Mouse (Mus musculus) liver (tissue): Measurements from ENCODE around the gene Tcf20.
A peak's percentile ranks its signal among the peaks of the same experiment; 100 is the strongest.
"Not testable (repeated sequence)": the region's sequence is repeated elsewhere in the genome, so short reads cannot be mapped to it uniquely, and the experiment has no call there.

ENCODE experiments used
- DNase-seq: peaks from one replicate; pipeline ENCODE4 v3.0.0-alpha.2; 2020; ENCODE audit warnings: mixed read lengths

Tcf20 gene

GRCm38 (mm10) chr15:82898141-82898739, 89.4 kb downstream of the Tcf20 start:
- DNase-seq: no peak

GRCm38 (mm10) chr15:82896336-82896735, 91.3 kb downstream of the Tcf20 start:
- no peak for DNase-seq

- DNase-seq: no peak
Measured at GRCm38 (mm10) chr15:82890470-82890869, 97.2 kb downstream of the Tcf20 start.

GRCm38 (mm10) chr15:82889426-82889825, 98.2 kb downstream of the Tcf20 start:
- no peak for DNase-seq

- no peak for DNase-seq
Measured at GRCm38 (mm10) chr15:82888466-82888865, 99.2 kb downstream of the Tcf20 start.

GRCm38 (mm10) chr15:82877309-82877708, 110.4 kb downstream of the Tcf20 start:
- DNase-seq: no peak

- DNase-seq: no peak
Measured at GRCm38 (mm10) chr15:82876863-82877262, 110.8 kb downstream of the Tcf20 start.

- no peak for DNase-seq
Measured at GRCm38 (mm10) chr15:82872037-82872436, 115.6 kb downstream of the Tcf20 start.

- DNase-seq: not testable (repeated sequence)
Measured at GRCm38 (mm10) chr15:82866286-82866685, 121.4 kb downstream of the Tcf20 start.

- no peak for DNase-seq
Measured at GRCm38 (mm10) chr15:82863674-82864073, 124.0 kb downstream of the Tcf20 start.

- DNase-seq: no peak
Measured at GRCm38 (mm10) chr15:82856652-82857378, 130.9 kb downstream of the Tcf20 start.

- DNase-seq: no peak
Measured at GRCm38 (mm10) chr15:82856065-82856464, 131.6 kb downstream of the Tcf20 start.

GRCm38 (mm10) chr15:82839146-82839545, 148.5 kb downstream of the Tcf20 start:
- no peak for DNase-seq

- no peak for DNase-seq
Measured at GRCm38 (mm10) chr15:82829917-82830316, 157.8 kb downstream of the Tcf20 start.

GRCm38 (mm10) chr15:82825866-82826265, 161.8 kb downstream of the Tcf20 start:
- no peak for DNase-seq

GRCm38 (mm10) chr15:82822347-82822746, 165.3 kb downstream of the Tcf20 start:
- no peak for DNase-seq

GRCm38 (mm10) chr15:82821657-82822056, 166.0 kb downstream of the Tcf20 start:
- DNase-seq: no peak

- DNase-seq: no peak
Measured at GRCm38 (mm10) chr15:82815296-82815695, 172.4 kb downstream of the Tcf20 start.

- DNase-seq: peak; percentile 54
Measured at GRCm38 (mm10) chr15:82814806-82815205, 172.9 kb downstream of the Tcf20 start.

- DNase-seq: no peak
Measured at GRCm38 (mm10) chr15:82814321-82814720, 173.4 kb downstream of the Tcf20 start.

- peak; percentile 34 for DNase-seq
Measured at GRCm38 (mm10) chr15:82810556-82810955, 177.1 kb downstream of the Tcf20 start.

- DNase-seq: peak; percentile 42
Measured at GRCm38 (mm10) chr15:82809511-82809910, 178.2 kb downstream of the Tcf20 start.

- DNase-seq: no peak
Measured at GRCm38 (mm10) chr15:82806969-82807763, 180.5 kb downstream of the Tcf20 start.
